Mouse (Mus musculus): ENCODE measurements around the gene Zdhhc9.

DNA sequence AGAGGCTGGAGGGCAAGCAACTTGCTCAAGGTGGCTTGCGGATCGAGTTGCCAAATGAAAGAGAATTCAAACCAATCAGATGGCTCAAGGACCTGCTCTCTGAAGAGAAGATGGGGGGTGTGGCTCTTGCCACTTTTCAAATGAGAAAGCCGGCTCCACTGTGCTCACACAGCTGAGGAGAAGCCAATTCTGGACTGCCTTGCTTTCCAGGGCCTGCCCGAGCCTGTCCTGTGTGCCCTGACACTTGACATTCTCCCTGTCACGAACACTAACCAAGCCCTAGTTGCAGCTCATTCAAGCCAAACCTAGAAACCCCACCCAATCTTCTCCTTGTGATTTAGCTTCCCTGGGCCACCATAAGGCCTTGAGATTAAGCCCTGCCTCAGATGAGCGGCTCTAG, 70.7 kb downstream of the Zdhhc9 start:
- TF ChIP-seq CTCF (IDR thresholded peaks at IDR 0.05; ENCODE audit: low read depth) (no peak), EP300 (IDR thresholded peaks at IDR 0.05; ENCODE audit: low read depth) (no peak)
